Mouse (Mus musculus) 416B (cell line): ENCODE data around the gene Gtf2e1.

Experiments
- DNase-seq: peaks from one replicate; pipeline ENCODE4 v3.0.0; 2011; ENCODE audit warnings: low read depth

The Gtf2e1 gene

DNA sequence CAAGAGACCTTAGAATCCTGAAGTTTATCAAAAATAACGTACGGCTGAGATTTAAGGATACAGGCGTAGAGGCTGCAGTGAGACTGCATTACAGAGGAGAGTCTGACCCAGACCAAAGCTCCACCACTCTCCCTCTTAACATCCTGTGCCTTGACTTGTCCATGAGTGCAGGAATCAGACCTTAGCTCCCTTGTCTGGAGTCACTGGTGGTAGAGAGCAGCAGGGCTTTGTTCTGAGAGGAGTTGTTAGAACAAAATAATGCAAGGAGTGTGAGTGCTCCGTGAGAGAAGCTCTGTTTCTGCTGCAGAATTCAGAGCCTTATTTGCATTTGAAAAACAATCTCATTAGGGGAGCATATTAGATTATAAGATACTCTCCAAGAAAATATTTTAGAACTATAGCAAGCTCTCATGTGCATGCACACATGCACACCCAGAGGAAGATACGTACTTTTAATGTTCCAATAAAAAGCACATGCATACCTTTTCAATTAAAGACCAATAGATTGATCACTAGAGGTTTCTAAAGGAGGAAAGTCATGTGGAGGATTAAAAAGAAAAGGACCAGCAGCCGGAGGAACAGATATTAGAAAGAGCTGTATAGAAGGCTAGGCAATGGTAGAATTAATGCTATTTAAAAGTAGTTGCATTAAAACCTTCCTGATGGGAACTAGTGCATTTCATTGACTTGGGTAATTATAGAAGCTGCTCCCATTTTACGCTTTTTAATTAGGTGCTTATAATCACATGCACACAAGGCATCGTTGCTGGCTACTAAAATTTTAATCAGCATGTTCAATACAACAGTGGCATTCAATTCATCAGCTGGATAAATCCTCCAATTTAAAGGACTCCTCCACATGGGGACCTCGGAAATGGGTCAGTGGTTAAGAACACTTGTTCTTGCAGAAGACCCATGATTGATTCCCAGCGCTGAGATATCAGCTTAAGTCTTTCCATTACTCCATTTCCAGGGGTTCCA, 61.0 kb downstream of the Gtf2e1 start:
- no peak for DNase-seq

DNA sequence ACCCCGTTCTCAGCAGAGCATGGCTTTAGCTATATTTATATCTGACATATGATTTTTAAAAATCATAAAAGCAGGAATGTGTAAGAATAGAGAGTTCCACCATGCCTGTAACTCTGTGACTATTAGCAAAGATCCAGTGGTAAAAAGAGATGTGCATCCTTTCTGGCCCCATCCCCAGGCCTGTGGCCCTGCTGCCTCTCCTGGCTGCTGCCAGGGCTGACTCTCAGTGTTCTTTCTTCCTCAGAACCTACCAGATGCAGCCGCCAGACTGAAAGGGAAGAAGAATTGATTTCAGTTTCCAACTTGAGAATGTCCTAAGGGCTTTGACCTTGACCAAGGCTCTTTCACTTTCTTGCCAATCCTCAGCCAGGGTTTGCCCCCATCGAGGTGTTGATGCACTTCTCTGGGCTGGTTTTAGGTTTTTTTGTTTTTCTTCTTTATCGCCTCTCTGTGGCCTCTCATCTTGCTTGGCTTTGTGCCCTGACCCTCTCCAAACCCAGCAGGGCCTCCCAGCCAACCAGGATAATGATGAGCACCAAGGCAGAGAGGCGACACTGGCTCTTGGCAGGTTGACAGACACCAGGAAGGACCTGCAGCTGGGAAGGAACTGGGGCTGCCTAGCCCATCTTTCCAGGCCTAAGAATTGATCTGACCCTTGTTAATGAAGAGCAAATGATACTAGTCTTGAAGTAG, 66.8 kb downstream of the Gtf2e1 start:
- DNase-seq: no peak

DNA sequence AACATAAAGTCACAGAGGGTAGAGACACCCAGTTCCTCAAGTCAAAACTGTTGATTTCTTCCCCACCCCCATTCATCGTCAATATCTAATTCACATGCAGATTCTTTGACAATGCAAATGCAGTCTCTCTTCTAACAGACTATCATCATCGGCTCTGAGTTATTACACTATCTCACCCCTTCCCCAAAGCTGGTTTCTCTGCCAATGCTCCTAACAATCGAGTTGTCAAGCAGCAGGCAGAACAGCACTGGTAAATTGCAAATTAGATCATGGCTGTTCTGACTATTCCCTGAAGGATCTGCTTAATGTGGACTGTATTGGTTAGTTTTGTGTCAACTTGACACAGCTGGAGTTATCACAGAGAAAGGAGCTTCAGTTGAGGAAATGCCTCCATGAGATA, 70.0 kb downstream of the Gtf2e1 start:
- no peak for DNase-seq

DNA sequence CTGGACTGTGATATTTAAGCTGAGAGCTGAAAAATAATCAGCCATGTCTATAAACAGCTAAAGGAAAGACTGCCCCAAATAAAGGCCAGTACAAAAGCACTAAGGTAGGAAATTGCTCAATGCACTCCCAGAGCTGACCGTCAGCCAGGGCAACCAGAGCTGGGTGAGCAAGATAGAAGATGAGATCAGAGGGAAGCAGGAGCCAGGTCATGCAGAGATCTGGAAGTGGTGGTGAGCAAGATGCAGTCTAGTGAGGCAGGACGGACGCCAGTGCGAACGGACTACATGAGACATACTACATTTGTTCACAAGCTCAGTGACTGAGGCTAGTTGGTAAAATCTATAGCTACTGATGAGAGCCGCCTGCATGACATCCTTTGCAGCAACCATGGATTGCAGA, 75.6 kb downstream of the Gtf2e1 start:
- DNase-seq: peak; percentile 66

DNA sequence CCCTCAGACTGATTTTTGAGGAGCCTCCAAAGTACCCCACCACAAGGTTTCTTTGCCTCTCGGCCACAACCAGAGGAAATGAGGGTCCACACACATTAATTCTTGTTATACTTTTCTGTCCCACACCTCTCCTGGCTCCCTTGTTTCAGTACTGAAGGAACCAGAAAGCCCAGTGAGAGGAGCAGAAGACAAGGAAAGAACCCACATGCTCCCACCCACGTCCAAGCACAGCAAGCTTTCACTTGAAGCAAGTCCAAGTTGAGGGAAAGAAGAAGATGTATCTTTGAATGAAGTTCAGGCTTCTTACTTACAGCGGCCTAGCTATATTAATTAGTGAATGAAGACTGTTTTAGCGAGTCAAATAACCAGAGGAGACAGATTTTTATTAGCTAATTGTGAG, 76.7 kb downstream of the Gtf2e1 start:
- DNase-seq: no peak

DNA sequence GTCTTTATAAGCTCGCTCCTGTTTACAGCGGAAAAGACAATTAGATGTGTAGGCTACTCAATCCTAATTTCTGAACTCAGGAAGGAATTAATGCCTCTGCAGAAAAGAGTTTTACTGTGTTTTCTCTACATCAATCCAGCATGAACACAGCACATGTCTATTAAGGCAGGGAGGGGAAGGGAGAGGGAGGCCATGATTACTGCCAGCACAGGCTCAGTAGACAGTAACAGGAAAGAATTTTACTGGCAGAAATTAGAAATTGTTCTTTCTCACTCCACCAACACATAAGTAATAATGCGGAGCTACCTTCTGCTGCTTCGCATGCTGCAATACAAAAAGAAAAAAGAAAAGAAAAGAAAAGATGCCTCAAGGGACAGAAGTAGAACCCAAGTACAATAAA, 78.0 kb downstream of the Gtf2e1 start:
- no peak for DNase-seq
